Mouse (Mus musculus) embryonic facial prominence, embryonic 12.5 days (tissue): ENCODE results near the gene Asb12. TPM values are rescaled to one million over a fixed set of nuclear protein-coding genes. Genes with fewer than 3 reads are reported as not detected.
A peak's percentile ranks its signal among the peaks of the same experiment; 100 is the strongest.
"Not testable (repeated sequence)": the region's sequence is repeated elsewhere in the genome, so short reads cannot be mapped to it uniquely, and the experiment has no call there.

Experiments used
- ATAC-seq: fragments of 200-750 bp; cut with Nextera tagmentation; 2 replicates; pipeline ENCODE4 v1.8.0; 2017; ENCODE audit not compliant: insufficient number of reproducible peaks, insufficient read depth, low FRiP score, low TSS enrichment
- H3K27ac ChIP-seq: fragments of 300-500 bp; sonication (generic); 2 replicates; pipeline ENCODE4 v1.5.1; 2016; ENCODE audit warnings: mild to moderate bottlenecking
- H3K27me3 ChIP-seq: fragments of 300-500 bp; sonication (generic); 2 replicates; pipeline ENCODE4 v1.6.1; 2016; ENCODE audit warnings: mild to moderate bottlenecking, moderate library complexity
- H3K36me3 ChIP-seq: fragments of 300-500 bp; sonication (generic); 2 replicates; pipeline ENCODE4 v1.6.1; 2016; ENCODE audit warnings: mild to moderate bottlenecking
- H3K4me1 ChIP-seq: fragments of 300-500 bp; sonication (generic); 2 replicates; pipeline ENCODE4 v1.6.1; 2016
- H3K4me2 ChIP-seq: fragments of 300-500 bp; sonication (generic); replicated peaks from 2 replicates; pipeline ENCODE4 v1.6.1; 2016; ENCODE audit warnings: mild to moderate bottlenecking, moderate library complexity
- H3K4me3 ChIP-seq: fragments of 300-500 bp; sonication (generic); 2 replicates; pipeline ENCODE4 v1.5.1; 2016; ENCODE audit warnings: mild to moderate bottlenecking
- H3K9ac ChIP-seq: fragments of 300-500 bp; sonication (generic); 2 replicates; pipeline ENCODE4 v1.6.1; 2016; ENCODE audit warnings: mild to moderate bottlenecking, moderate library complexity
- H3K9me3 ChIP-seq: fragments of 300-500 bp; sonication (generic); 2 replicates; pipeline ENCODE4 v1.6.1; 2016; ENCODE audit warnings: mild to moderate bottlenecking, moderate library complexity
- WGBS: fragments of 180-500 bp; shearing (Covaris S2); methylation state at CpG from one replicate; pipeline ENCODE4 v1.1.7; 2016; 5-methylcytosine and 5-hydroxymethylcytosine counted together
- polyA plus RNA-seq: library from polyadenylated mRNA; unstranded; fragments of >200 nt; fragmentation: Nextera tagmentation; extraction: Ambion mirVana; gene quantifications from 2 replicates; pipeline ENCODE4 v1.2.1, GENCODE M21; 2016

Asb12 gene
- 0.32 TPM in 1 of 2 replicates, not detected in the other for polyA plus RNA-seq

DNA sequence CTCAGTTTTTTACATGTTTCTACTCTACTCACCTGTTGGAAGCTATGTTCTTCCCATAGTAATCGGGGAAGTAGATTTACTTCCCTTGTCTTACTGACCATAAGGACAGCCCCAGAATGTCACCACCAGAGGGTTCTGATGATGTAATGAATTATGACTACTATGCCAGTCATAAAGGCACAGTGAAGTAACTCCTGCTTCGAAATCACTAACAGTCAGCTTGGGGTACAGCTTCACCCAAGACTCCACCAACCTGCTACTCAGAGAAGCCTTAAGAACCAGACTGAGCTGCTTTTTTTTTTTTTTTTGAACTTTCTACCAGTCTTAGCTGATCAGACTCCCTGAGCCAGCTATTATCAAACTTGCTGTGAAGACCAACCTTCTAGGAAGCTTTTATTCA, at the start of gene Asb12, which contains the start of gene Pfn5:
Asb12 (minus strand) TSS at position 101 of the 400 bp plus-strand sequence.
Pfn5 (plus strand) TSS at position 218 of the 400 bp plus-strand sequence.
- no peaks in the 10 kb centered on the region for H3K4me1 ChIP-seq
- H3K4me2 ChIP-seq = no peak within 1 kb of the TSS
- no peak within 1 kb of the TSS for H3K4me3 ChIP-seq
- no peak within 1 kb of the TSS for H3K27ac ChIP-seq
- ATAC-seq = no peak
- no peaks in the 10 kb centered on the region for H3K27me3 ChIP-seq
- 88% methylated on average over 2 of the region's 2 CpGs for WGBS
- no peak within 1 kb of the TSS for H3K9ac ChIP-seq
- no peaks in the 10 kb centered on the region for H3K36me3 ChIP-seq
- H3K9me3 ChIP-seq = no peaks in the 10 kb centered on the region

DNA sequence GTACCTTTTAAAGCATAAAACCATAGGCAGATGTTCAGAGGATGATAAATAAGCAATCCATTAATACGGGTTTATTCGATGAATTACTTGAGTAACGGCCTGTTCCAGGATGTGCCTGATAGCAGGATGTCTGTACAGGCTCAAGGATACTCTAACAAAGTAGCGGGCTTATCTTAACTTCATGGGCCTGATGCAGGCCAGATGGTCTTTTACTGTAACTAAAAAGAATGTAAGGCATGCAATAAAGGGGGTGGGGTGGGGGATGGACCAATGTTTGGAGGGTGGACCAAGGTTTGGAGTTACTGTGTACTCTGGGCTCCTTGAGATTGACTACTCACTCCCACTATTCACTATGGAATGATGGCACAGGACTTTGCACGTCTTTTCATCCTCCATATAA, 42.8 kb upstream of the Asb12 start:
- H3K36me3 ChIP-seq = no peaks in the 10 kb centered on the region
- no peak overlapping the region for H3K4me3 ChIP-seq
- H3K27me3 ChIP-seq = no peaks in the 10 kb centered on the region
- H3K9me3 ChIP-seq = no peaks in the 10 kb centered on the region
- no peak overlapping the region for H3K9ac ChIP-seq
- H3K4me1 ChIP-seq = no peaks in the 10 kb centered on the region
- no peak for ATAC-seq
- no peak overlapping the region for H3K27ac ChIP-seq
- 79% methylated on average over 5 of the region's 5 CpGs for WGBS
- no peak overlapping the region for H3K4me2 ChIP-seq

DNA sequence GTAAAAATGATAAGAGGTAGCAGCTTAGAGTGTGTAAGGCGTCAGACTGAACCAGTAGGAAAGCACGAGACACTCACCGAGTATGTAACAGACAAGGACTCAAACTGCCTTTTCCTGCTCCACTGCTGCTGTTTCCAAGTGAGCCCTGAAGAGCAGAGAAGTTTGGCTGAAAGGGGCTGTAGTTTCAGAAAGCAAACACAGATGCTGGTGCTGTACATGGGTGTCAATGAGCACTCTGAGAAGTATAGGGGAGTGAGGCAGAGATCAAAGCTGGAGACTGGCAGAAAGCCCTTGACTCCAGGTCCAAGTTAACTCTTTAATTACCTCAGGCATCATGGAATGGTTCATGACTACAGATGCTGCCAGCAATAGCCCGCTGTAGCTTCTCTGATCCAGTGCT, 3.5 kb downstream of the Asb12 start:
- no peaks in the 10 kb centered on the region for H3K9me3 ChIP-seq
- 80% methylated on average over 4 of the region's 4 CpGs for WGBS
- no peak overlapping the region for H3K9ac ChIP-seq
- H3K36me3 ChIP-seq = no peaks in the 10 kb centered on the region
- H3K4me3 ChIP-seq = no peak overlapping the region
- H3K27ac ChIP-seq = no peak overlapping the region
- H3K4me2 ChIP-seq = no peak overlapping the region
- H3K4me1 ChIP-seq = no peaks in the 10 kb centered on the region
- H3K27me3 ChIP-seq = no peaks in the 10 kb centered on the region
- no peak for ATAC-seq

DNA sequence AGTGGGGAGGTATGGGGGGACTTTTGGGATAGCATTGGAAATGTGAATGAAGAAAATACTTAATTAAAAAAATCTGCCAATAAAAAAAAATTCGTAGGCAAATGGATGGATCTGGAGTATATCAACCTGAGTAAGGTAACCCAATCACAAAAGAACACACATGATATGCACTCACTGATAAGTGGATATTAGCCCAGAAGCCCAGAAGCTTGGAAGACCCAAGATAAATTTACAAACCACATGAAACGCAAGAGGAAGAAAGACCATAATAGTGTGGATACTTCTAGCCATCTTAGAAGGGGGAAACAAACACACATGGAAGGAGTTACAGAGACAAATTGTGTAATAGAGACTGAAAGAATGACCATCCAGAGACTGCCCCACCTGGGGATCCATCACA, 22.3 kb downstream of the Asb12 start:
- H3K9ac ChIP-seq, ATAC-seq, H3K36me3 ChIP-seq, H3K9me3 ChIP-seq, H3K4me3 ChIP-seq, H3K4me1 ChIP-seq, H3K27me3 ChIP-seq, H3K4me2 ChIP-seq, H3K27ac ChIP-seq: not testable (repeated sequence)
- 80% methylated on average over 2 of the region's 2 CpGs for WGBS

DNA sequence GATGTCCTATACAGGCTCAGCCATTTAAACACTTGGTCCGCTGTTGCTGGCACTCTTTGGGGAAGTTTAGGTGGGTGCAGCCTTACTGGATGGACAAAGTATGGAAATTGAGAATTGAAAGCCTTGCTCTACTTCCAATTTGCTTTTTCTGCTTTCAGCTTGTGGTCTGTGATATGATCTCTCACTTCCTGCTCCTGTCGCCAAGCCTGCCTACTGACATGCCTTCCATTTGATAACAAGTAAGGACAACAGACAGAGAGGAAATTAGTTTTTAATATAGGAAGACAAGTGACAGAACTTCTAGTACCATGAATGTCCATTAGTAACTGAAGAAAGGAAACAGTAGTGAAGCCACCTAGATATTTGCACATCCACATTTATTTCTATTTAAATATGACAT, 32.6 kb downstream of the Asb12 start:
- ATAC-seq = no peak
- no peak overlapping the region for H3K9ac ChIP-seq
- no peak overlapping the region for H3K27ac ChIP-seq
- H3K4me1 ChIP-seq = no peaks in the 10 kb centered on the region
- no peaks in the 10 kb centered on the region for H3K9me3 ChIP-seq
- H3K4me2 ChIP-seq = no peak overlapping the region
- H3K4me3 ChIP-seq = no peak overlapping the region
- H3K36me3 ChIP-seq = no peaks in the 10 kb centered on the region
- H3K27me3 ChIP-seq = no peaks in the 10 kb centered on the region
- 75% methylated on average over 2 of the region's 2 CpGs for WGBS

DNA sequence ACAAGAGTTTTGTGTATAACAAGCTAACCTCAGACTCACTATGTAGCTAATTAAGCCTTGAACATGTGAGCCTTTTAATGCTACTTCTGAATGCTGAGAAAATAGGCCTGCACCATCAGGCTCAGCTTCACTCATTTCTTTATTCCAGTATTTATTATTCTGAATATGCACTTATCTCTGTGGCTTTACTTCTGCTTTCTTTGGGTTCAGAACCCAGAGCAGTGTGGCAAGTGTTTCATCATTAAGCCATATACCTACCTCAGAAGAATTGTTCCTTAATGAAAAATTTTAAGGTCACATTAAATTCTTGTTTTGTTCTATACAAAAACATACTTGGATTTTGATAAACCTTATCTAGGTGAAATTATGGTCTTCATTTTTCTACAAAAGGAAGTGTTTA, 33.9 kb downstream of the Asb12 start:
- Histone ChIP-seq H3K4me1 (no peaks in the 10 kb centered on the region), H3K27me3 (no peaks in the 10 kb centered on the region), H3K9ac (no peak overlapping the region), H3K36me3 (no peaks in the 10 kb centered on the region), H3K9me3 (no peaks in the 10 kb centered on the region), H3K4me3 (no peak overlapping the region), H3K4me2 (no peak overlapping the region), H3K27ac (no peak overlapping the region)
- ATAC-seq = no peak

DNA sequence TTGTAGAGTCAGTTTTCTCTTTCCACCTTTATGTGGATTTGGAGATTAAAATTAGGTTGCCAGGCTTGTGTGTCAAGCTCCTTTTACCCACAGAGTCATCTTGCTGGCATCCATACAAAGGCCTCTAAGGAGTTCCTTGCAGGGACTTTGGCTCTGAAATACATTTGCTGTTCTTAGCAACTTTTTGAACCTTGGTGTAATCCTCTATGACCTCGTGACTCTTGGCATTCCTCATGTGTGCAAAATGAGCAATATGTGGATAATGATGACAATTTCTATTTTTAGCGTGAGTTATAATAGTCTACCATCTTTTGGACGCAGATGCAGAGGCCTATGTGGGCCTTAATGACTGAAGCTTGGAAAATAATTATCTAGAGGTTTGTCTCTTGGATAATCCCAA, 100.6 kb downstream of the Asb12 start:
- no peak overlapping the region for H3K4me3 ChIP-seq
- H3K9ac ChIP-seq = no peak overlapping the region
- no peaks in the 10 kb centered on the region for H3K27me3 ChIP-seq
- H3K4me2 ChIP-seq = no peak overlapping the region
- WGBS = 72% methylated on average over 3 of the region's 3 CpGs
- ATAC-seq = no peak
- no peak overlapping the region for H3K27ac ChIP-seq
- H3K36me3 ChIP-seq = no peaks in the 10 kb centered on the region
- H3K9me3 ChIP-seq = no peaks in the 10 kb centered on the region
- no peaks in the 10 kb centered on the region for H3K4me1 ChIP-seq

DNA sequence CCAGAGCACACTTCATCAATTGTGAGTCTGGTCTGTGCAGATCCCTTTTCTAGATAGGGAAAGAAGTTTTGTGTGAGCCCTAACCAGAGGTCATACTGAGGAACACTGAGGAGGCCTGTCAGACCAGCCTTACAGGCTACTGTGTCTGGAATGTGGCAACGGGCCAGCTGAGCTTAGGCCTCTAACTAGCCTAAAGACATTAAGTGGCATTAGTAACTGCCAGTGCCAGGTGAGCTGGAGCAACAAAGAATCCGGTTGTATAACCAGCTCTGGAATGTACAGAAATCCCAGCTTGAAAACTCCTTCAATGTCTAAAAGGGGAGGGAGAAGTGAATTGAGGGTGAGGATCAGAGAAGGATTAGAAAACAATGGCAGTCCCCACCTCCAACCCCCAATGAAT, 111.9 kb downstream of the Asb12 start:
- Histone ChIP-seq H3K4me1 (no peaks in the 10 kb centered on the region), H3K4me3 (no peak overlapping the region), H3K9ac (no peak overlapping the region), H3K36me3 (no peaks in the 10 kb centered on the region), H3K27me3 (no peaks in the 10 kb centered on the region), H3K27ac (no peak overlapping the region), H3K4me2 (no peak overlapping the region), H3K9me3 (no peaks in the 10 kb centered on the region)
- ATAC-seq = no peak
- 53% methylated on average over 2 of the region's 2 CpGs for WGBS

DNA sequence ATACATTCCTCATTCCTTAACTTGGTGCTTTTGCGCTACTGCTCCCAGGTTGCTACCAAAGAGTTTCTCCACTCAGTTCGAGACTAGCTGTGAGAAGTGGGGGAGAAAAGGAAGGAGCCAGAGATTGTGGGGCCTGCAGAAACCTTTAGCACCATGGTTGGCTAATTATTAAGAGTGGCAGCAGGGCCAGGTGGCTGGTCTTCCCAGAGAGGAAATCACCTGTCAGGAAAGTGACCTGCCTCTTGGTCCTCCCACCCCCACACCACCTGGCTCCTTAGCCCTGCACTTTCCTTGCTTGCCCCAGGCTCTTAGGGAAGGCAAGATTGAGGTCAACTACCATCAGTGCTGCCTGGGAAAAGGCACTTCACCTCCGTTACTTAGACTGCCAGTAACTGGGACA, 112.6 kb downstream of the Asb12 start:
- Histone ChIP-seq H3K27ac (0 out of 2 replicates have a peak overlapping the region, but pooled peaks have one; percentile 30), H3K9me3 (no peaks in the 10 kb centered on the region), H3K9ac (no peak overlapping the region), H3K4me2 (peak overlapping the region; percentile 54), H3K36me3 (no peaks in the 10 kb centered on the region), H3K4me3 (peak overlapping the region; percentile 55), H3K4me1 (no peaks in the 10 kb centered on the region), H3K27me3 (no peaks in the 10 kb centered on the region)
- 29% methylated on average over 3 of the region's 3 CpGs for WGBS
- peak; percentile 4; the same call in 1 of the 2 replicates for ATAC-seq

DNA sequence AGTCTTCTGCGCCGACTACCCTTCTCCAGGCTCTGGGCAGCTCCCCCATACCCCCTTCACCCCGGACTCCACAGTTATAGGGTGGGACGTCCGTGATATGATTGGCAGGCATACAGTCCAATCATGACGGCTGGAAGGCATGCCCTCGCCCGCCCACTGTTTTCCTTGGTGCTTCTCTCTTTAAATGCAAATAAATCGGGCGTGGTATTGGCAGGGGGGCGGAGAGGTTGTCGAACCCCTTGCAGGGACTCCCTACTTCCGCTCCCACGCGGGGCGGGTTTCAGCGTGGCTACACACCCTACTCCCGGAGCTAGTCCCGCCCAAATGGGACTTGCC, 113.0 kb downstream of the Asb12 start, which contains the start of gene Amer1:
Amer1 (minus strand) TSS at position 97 of the 336 bp plus-strand sequence.
- H3K4me3 ChIP-seq = peak within 1 kb of the TSS; percentile 55
- peak within 1 kb of the TSS; percentile 83 for H3K27ac ChIP-seq
- no peaks in the 10 kb centered on the region for H3K4me1 ChIP-seq
- WGBS = 23% methylated on average over 19 of the region's 19 CpGs
- H3K9ac ChIP-seq = peak within 1 kb of the TSS; percentile 52
- peak; percentile 98 for ATAC-seq
- H3K36me3 ChIP-seq = no peaks in the 10 kb centered on the region
- peak within 1 kb of the TSS; percentile 54 for H3K4me2 ChIP-seq
- H3K9me3 ChIP-seq = no peaks in the 10 kb centered on the region
- H3K27me3 ChIP-seq = no peaks in the 10 kb centered on the region

DNA sequence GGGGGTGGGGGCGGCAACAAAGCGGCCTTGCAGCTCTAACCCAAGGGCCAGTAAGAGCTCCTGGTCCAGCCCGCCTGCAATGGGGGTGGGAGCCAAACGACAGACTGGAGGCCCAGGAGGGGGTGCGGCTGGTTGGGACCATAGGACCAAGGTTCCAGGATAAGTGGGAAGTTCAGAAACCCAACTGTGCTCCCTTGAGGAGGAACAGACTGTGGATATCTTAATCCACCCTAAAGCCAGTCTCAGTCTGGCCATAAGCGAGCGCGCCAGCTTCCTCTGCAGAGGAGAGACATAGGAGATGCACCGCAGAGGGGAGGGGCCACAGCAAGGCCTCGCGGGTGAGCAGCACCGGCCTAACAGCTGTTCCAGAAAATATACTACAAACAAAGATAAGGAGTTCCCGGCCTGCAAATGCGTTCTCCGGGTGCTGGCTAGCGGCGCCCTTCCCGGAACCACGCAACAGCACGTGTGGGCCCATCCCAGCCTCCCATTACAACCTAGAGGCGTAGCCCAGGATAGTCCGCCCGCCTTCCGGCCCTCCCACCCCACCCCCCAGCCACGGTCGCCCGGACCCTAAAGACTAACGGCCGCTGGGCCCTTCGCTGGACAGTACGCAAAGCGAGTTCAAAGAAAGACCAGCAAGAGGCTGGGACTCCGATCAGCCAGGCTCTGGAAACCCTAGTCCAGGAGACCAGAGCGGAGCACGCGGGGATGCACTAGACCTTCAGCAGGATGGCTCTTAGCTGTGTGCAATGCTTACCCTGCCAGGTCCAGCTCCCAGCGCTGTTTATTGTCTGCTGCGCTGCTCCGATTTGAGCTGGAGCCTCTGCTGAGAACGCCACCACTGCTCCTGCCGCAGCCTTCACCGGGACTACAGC, 113.7 kb downstream of the Asb12 start:
- Histone ChIP-seq H3K27me3 (no peaks in the 10 kb centered on the region), H3K4me2 (peak overlapping the region; percentile 54), H3K27ac (peak overlapping the region; percentile 83), H3K9ac (peak overlapping the region; percentile 52), H3K9me3 (no peaks in the 10 kb centered on the region), H3K36me3 (no peaks in the 10 kb centered on the region), H3K4me1 (no peaks in the 10 kb centered on the region), H3K4me3 (peak overlapping the region; percentile 55)
- 19% methylated on average over 42 of the region's 42 CpGs for WGBS
- peak; percentile 77 for ATAC-seq

DNA sequence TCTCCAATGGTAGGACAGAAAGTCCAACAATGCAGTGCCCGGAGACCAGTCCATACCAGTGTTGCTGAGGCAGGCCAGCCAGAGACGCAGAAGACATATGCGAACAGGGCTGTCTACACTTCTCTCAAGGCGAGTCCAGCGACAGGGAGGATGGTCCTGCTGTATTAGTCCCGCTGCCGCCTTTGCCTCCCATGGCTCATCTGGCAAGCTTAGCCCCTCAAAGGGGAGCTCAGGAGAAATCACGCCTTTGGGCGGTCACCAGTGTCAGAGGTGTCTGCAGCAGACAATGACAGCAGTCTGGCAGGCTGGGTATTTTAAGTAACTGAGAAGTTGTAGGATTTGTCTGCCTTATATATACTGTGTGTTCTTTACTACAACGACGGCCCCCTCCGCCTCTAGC, 114.4 kb downstream of the Asb12 start:
- Histone ChIP-seq H3K27me3 (no peaks in the 10 kb centered on the region), H3K36me3 (no peaks in the 10 kb centered on the region), H3K9ac (peak overlapping the region; percentile 52), H3K4me3 (peak overlapping the region; percentile 55), H3K9me3 (no peaks in the 10 kb centered on the region), H3K4me2 (peak overlapping the region; percentile 54), H3K27ac (peak overlapping the region; percentile 83; the same call in 1 of the 2 replicates), H3K4me1 (no peaks in the 10 kb centered on the region)
- 32% methylated on average over 12 of the region's 12 CpGs for WGBS
- ATAC-seq = no peak
